Comparison of ENCODE assay signal across 8 mouse cellular contexts in genomic region chr7:80294764-80295648, GRCm38 (mm10). TPM values are rescaled to one million over a fixed set of nuclear protein-coding genes. Genes with fewer than 3 reads are reported as not detected.
DNase-seq lines count a peak whose midpoint lies in the region; ATAC-seq lines count a peak whose summit lies in the region.

No protein-coding gene starts in this region.

- H3K36me3 ChIP-seq in erythroblast, embryonic 14.5 days (ENCODE audit: control insufficient read depth), result peaks cover 67% of the 10 kb centered on the region
- H3K36me3 ChIP-seq in embryonic facial prominence, embryonic 10.5 days (replicated peaks), result peaks cover 56% of the 10 kb centered on the region
- peaks cover 18% of the 10 kb centered on the region; the same call in 1 of the 2 replicates for H3K36me3 ChIP-seq in intestine, embryonic 14.5 days (ENCODE audit: control insufficient read depth, insufficient read depth, low read length)
- peaks cover 6% of the 10 kb centered on the region; the same call in 1 of the 2 replicates for H3K36me3 ChIP-seq in midbrain, embryonic 15.5 days (replicated peaks)

- peak overlapping the region; percentile 93 for H3K27ac ChIP-seq in embryonic facial prominence, embryonic 10.5 days (replicated peaks)
- H3K27ac ChIP-seq in intestine, embryonic 14.5 days (ENCODE audit: low read depth), result peak overlapping the region; percentile 62
- peak overlapping the region; percentile 50 for H3K27ac ChIP-seq in midbrain, embryonic 15.5 days

- H3K4me3 ChIP-seq in erythroblast, embryonic 14.5 days (replicated peaks), result peak overlapping the region; percentile 100
- peak overlapping the region; percentile 81 for H3K4me3 ChIP-seq in embryonic facial prominence, embryonic 10.5 days
- peak overlapping the region; percentile 55 for H3K4me3 ChIP-seq in intestine, embryonic 14.5 days (ENCODE audit: low read depth, low read length)
- H3K4me3 ChIP-seq in midbrain, embryonic 15.5 days, result peak overlapping the region; percentile 64

- intact Hi-C loops in left cerebral cortex, postnatal 36 days (cut with DNase I), result no loop called here

- no peak for ATAC-seq in erythroblast, adult 5-6 weeks (replicated peaks; ENCODE audit: low FRiP score, poor library complexity, severe bottlenecking)
- peak; percentile 64 for ATAC-seq in intestine, embryonic 14.5 days (replicated peaks; ENCODE audit: low FRiP score, low TSS enrichment, low read depth)
- no peak for ATAC-seq in midbrain, embryonic 15.5 days (replicated peaks)

- H3K9me3 ChIP-seq in erythroblast, embryonic 14.5 days (ENCODE audit: control insufficient read depth, low read length), result no peaks in the 10 kb centered on the region
- H3K9me3 ChIP-seq in embryonic facial prominence, embryonic 10.5 days, result no peaks in the 10 kb centered on the region
- no peaks in the 10 kb centered on the region for H3K9me3 ChIP-seq in intestine, embryonic 14.5 days (ENCODE audit: control insufficient read depth, low read length)
- H3K9me3 ChIP-seq in midbrain, embryonic 15.5 days, result no peaks in the 10 kb centered on the region

- H3K4me1 ChIP-seq in erythroblast, embryonic 14.5 days (ENCODE audit: control insufficient read depth), result peaks cover 62% of the 10 kb centered on the region
- H3K4me1 ChIP-seq in embryonic facial prominence, embryonic 10.5 days, result peaks cover 32% of the 10 kb centered on the region
- H3K4me1 ChIP-seq in intestine, embryonic 14.5 days (replicated peaks; ENCODE audit: control insufficient read depth, insufficient read depth, low read length), result peaks cover 12% of the 10 kb centered on the region
- H3K4me1 ChIP-seq in midbrain, embryonic 15.5 days, result peaks cover 5% of the 10 kb centered on the region

- H3K9ac ChIP-seq in intestine, embryonic 14.5 days (ENCODE audit: low read length), result peak overlapping the region; percentile 50
- H3K9ac ChIP-seq in midbrain, embryonic 15.5 days, result peak overlapping the region; percentile 48

- 9% methylated on average over 37 of the region's 37 CpGs for WGBS in embryonic facial prominence, embryonic 10.5 days
- 9% methylated on average over 37 of the region's 37 CpGs for WGBS in intestine, embryonic 14.5 days
- WGBS in midbrain, embryonic 15.5 days, result 9% methylated on average over 37 of the region's 37 CpGs

- peak; percentile 39 for DNase-seq in 3T3-L1 (ENCODE audit: low read depth, low spot score)
- peak; percentile 44 for DNase-seq in embryonic facial prominence, embryonic 10.5 days (ENCODE audit: low spot score)
- DNase-seq in intestine, embryonic 14.5 days (ENCODE audit: low spot score), result no peak
- no peak for DNase-seq in left cerebral cortex, postnatal 36 days (ENCODE audit: low spot score in 2 of 2)
- DNase-seq in cerebellum, adult 11-12 months, result no peak

- no peaks in the 10 kb centered on the region for H3K27me3 ChIP-seq in erythroblast, embryonic 14.5 days (ENCODE audit: control insufficient read depth)
- no peaks in the 10 kb centered on the region for H3K27me3 ChIP-seq in embryonic facial prominence, embryonic 10.5 days (replicated peaks; ENCODE audit: low read depth, poor library complexity, severe bottlenecking)
- H3K27me3 ChIP-seq in intestine, embryonic 14.5 days (replicated peaks; ENCODE audit: control insufficient read depth, insufficient read depth, low read length), result no peaks in the 10 kb centered on the region
- H3K27me3 ChIP-seq in midbrain, embryonic 15.5 days (replicated peaks), result no peaks in the 10 kb centered on the region

- H3K4me2 ChIP-seq in intestine, embryonic 14.5 days (ENCODE audit: low read length), result peak overlapping the region; percentile 46
- H3K4me2 ChIP-seq in midbrain, embryonic 15.5 days, result peak overlapping the region; percentile 99

RNA-seq across cellular contexts. Expression of gene Prc1, which starts 0.8 kb away (rescaled TPM):
- 3.0 and 4.6 TPM in 2 replicates for polyA plus RNA-seq in erythroblast, embryonic 14.5 days (2012)
- 59.4 and 74.7 TPM in 2 replicates for total RNA-seq in erythroblast, adult 5-6 weeks (2015; ENCODE audit: low replicate concordance)
- 188 and 334 TPM in 2 replicates for total RNA-seq in erythroblast, adult 5-6 weeks (2017; ENCODE audit: low replicate concordance)
- polyA plus RNA-seq in embryonic facial prominence, embryonic 10.5 days (2016; fragmentation: Nextera tagmentation; extraction: Ambion mirVana), result 196 and 199 TPM in 2 replicates
- 149 and 157 TPM in 2 replicates for polyA plus RNA-seq in intestine, embryonic 14.5 days (2014; fragmentation: Nextera tagmentation; extraction: Ambion mirVana)
- 33.8 and 39.8 TPM in 2 replicates for polyA plus RNA-seq in midbrain, embryonic 15.5 days (2015; fragmentation: Nextera tagmentation; extraction: Ambion mirVana)
- total RNA-seq in left cerebral cortex, postnatal 36 days (2021), result 1 to 10 TPM in 1 of 2 experiments, under 1 TPM in 1; 0.95 to 1.8 TPM

RNA-seq across cellular contexts. Expression of gene Vps33b, which starts 25.6 kb away (rescaled TPM):
- polyA plus RNA-seq in erythroblast, embryonic 14.5 days (2012), result 0.13 and 0.14 TPM in 2 replicates
- 3.8 and 12.7 TPM in 2 replicates for total RNA-seq in erythroblast, adult 5-6 weeks (2015; ENCODE audit: low replicate concordance)
- 4.9 and 7.5 TPM in 2 replicates for total RNA-seq in erythroblast, adult 5-6 weeks (2017; ENCODE audit: low replicate concordance)
- 17.3 and 18.0 TPM in 2 replicates for polyA plus RNA-seq in embryonic facial prominence, embryonic 10.5 days (2016; fragmentation: Nextera tagmentation; extraction: Ambion mirVana)
- polyA plus RNA-seq in intestine, embryonic 14.5 days (2014; fragmentation: Nextera tagmentation; extraction: Ambion mirVana), result 11.4 and 16.6 TPM in 2 replicates
- 26.8 and 32.6 TPM in 2 replicates for polyA plus RNA-seq in midbrain, embryonic 15.5 days (2015; fragmentation: Nextera tagmentation; extraction: Ambion mirVana)
- 10 to 100 TPM; 19.0 to 25.3 TPM for total RNA-seq in left cerebral cortex, postnatal 36 days (2021)

RNA-seq across cellular contexts. Expression of gene Rccd1, which starts 29.2 kb away (rescaled TPM):
- 0.21 and 0.34 TPM in 2 replicates for polyA plus RNA-seq in erythroblast, embryonic 14.5 days (2012)
- total RNA-seq in erythroblast, adult 5-6 weeks (2015; ENCODE audit: low replicate concordance), result 2.5 and 18.8 TPM in 2 replicates
- 0.98 and 4.4 TPM in 2 replicates for total RNA-seq in erythroblast, adult 5-6 weeks (2017; ENCODE audit: low replicate concordance)
- 12.0 and 13.2 TPM in 2 replicates for polyA plus RNA-seq in embryonic facial prominence, embryonic 10.5 days (2016; fragmentation: Nextera tagmentation; extraction: Ambion mirVana)
- 13.5 and 14.4 TPM in 2 replicates for polyA plus RNA-seq in intestine, embryonic 14.5 days (2014; fragmentation: Nextera tagmentation; extraction: Ambion mirVana)
- 10.5 and 13.9 TPM in 2 replicates for polyA plus RNA-seq in midbrain, embryonic 15.5 days (2015; fragmentation: Nextera tagmentation; extraction: Ambion mirVana)
- total RNA-seq in left cerebral cortex, postnatal 36 days (2021), result 10 to 100 TPM; 13.1 to 17.1 TPM

RNA-seq across cellular contexts. Expression of gene Ngrn, which starts 34.0 kb away (rescaled TPM):
- 2.9 and 4.1 TPM in 2 replicates for polyA plus RNA-seq in erythroblast, embryonic 14.5 days (2012)
- 5.2 and 7.7 TPM in 2 replicates for total RNA-seq in erythroblast, adult 5-6 weeks (2015; ENCODE audit: low replicate concordance)
- 5.6 and 9.9 TPM in 2 replicates for total RNA-seq in erythroblast, adult 5-6 weeks (2017; ENCODE audit: low replicate concordance)
- polyA plus RNA-seq in embryonic facial prominence, embryonic 10.5 days (2016; fragmentation: Nextera tagmentation; extraction: Ambion mirVana), result 42.7 and 43.2 TPM in 2 replicates
- 51.1 and 51.4 TPM in 2 replicates for polyA plus RNA-seq in intestine, embryonic 14.5 days (2014; fragmentation: Nextera tagmentation; extraction: Ambion mirVana)
- 72.9 and 74.5 TPM in 2 replicates for polyA plus RNA-seq in midbrain, embryonic 15.5 days (2015; fragmentation: Nextera tagmentation; extraction: Ambion mirVana)
- 10 to 100 TPM; 44.8 to 45.9 TPM for total RNA-seq in left cerebral cortex, postnatal 36 days (2021)

RNA-seq across cellular contexts. Expression of gene Unc45a, which starts 45.8 kb away (rescaled TPM):
- 1.5 and 2.7 TPM in 2 replicates for polyA plus RNA-seq in erythroblast, embryonic 14.5 days (2012)
- 1.5 and 4.2 TPM in 2 replicates for total RNA-seq in erythroblast, adult 5-6 weeks (2015; ENCODE audit: low replicate concordance)
- total RNA-seq in erythroblast, adult 5-6 weeks (2017; ENCODE audit: low replicate concordance), result 4.2 and 4.8 TPM in 2 replicates
- polyA plus RNA-seq in embryonic facial prominence, embryonic 10.5 days (2016; fragmentation: Nextera tagmentation; extraction: Ambion mirVana), result 51.3 and 53.3 TPM in 2 replicates
- 29.9 and 34.2 TPM in 2 replicates for polyA plus RNA-seq in intestine, embryonic 14.5 days (2014; fragmentation: Nextera tagmentation; extraction: Ambion mirVana)
- polyA plus RNA-seq in midbrain, embryonic 15.5 days (2015; fragmentation: Nextera tagmentation; extraction: Ambion mirVana), result 60.2 and 62.0 TPM in 2 replicates
- 10 to 100 TPM; 36.4 to 39.6 TPM for total RNA-seq in left cerebral cortex, postnatal 36 days (2021)

Comparison
In these comparisons a context has a peak if more than half of its experiments do, and no peak if none do; other contexts are left out.
1. DNase-seq: peak in 3T3-L1 (single experiment) and embryonic facial prominence, embryonic 10.5 days (single experiment); none in intestine, embryonic 14.5 days (single experiment), left cerebral cortex, postnatal 36 days (0 of 2) and cerebellum, adult 11-12 months (single experiment).
2. RNA of gene Vps33b, which starts 25.6 kb away (polyA plus RNA-seq): 26.8 to 32.6 TPM in midbrain, embryonic 15.5 days, 17.3 to 18.0 TPM in embryonic facial prominence, embryonic 10.5 days and 11.4 to 16.6 TPM in intestine, embryonic 14.5 days; 0.13 to 0.14 TPM in erythroblast, embryonic 14.5 days; every median in the first group is over 10 times any median in the second.
3. Peak in every context shown above with its lines, with median percentiles within 50 percentile points of each other: H3K4me3 ChIP-seq and H3K27ac ChIP-seq.